Mouse (Mus musculus) adrenal gland, postnatal 36 days (tissue): ENCODE measurements around the gene Naf1. TPM values are rescaled to one million over a fixed set of nuclear protein-coding genes. Genes with fewer than 3 reads are reported as not detected.

Experiments used
- total RNA-seq, 2 experiments: library from RNA; stranded (reverse); gene quantifications; 2 replicates each; pipeline ENCODE4 v1.2.3; 2021

Naf1 gene
- total RNA-seq, 2 experiments from 2014 or later: 15.8 to 18.8 TPM

Other genes with a start within 250 kb of the Naf1 start
- gene Npy5r, start 172.1 kb upstream of the Naf1 start, total RNA-seq: under 1 TPM in 1 of 2 experiments, not detected in 1; 0.13 TPM
- gene Npy1r, start 163.0 kb upstream of the Naf1 start, total RNA-seq: 1 to 10 TPM; 2.9 to 3.3 TPM